Mouse (Mus musculus) gastrocnemius, postnatal 10 days (tissue): Measurements from ENCODE around the gene Zp3. TPM values are rescaled to one million over a fixed set of nuclear protein-coding genes. Genes with fewer than 3 reads are reported as not detected.

Source experiments
- DNase-seq: peaks from one replicate; pipeline ENCODE4 v3.0.0; 2021; ENCODE audit warnings: mixed read lengths
- long read RNA-seq, 2 experiments: library from polyadenylated mRNA; stranded (forward); transcript quantifications; one replicate each; pipeline ENCODE4 v2.0.0; 2021
- total RNA-seq, 2 experiments: library from RNA; stranded (reverse); gene quantifications; 2 replicates each; pipeline ENCODE4 v1.2.3; 2021

The Zp3 gene
- total RNA-seq: not detected
- long read RNA-seq, experiment 1: 0 reads
- long read RNA-seq, experiment 2: 0 reads

GRCm38 (mm10) chr5:135979904-135980303 lies at the start of gene Zp3:
TSS of gene Zp3 (plus strand) at chr5:135980099.
- DNase-seq: no peak

- no peak for DNase-seq
These were observed 48.4 kb upstream of the Zp3 start for GRCm38 (mm10) chr5:135931526-135931925.

DNA sequence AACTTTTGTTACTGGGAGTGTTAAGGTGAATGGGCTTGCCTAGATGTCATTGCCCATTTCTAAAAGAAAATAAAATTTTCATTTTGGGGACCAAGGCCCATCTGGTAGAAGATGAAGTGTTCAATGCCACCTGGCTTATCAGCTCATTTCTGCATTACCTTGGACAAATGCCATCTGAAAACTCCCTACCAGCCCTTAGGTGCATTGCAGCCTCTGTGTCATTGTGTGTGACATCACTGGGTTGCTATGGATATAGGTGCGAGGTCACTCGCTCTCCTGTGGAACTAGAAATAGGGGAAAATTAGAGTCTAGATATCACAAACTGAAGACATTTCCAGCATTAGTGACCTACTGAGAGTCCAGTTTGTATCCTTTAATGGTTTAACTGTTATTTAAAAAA lies 47.5 kb upstream of the Zp3 start:
- DNase-seq: no peak

DNA sequence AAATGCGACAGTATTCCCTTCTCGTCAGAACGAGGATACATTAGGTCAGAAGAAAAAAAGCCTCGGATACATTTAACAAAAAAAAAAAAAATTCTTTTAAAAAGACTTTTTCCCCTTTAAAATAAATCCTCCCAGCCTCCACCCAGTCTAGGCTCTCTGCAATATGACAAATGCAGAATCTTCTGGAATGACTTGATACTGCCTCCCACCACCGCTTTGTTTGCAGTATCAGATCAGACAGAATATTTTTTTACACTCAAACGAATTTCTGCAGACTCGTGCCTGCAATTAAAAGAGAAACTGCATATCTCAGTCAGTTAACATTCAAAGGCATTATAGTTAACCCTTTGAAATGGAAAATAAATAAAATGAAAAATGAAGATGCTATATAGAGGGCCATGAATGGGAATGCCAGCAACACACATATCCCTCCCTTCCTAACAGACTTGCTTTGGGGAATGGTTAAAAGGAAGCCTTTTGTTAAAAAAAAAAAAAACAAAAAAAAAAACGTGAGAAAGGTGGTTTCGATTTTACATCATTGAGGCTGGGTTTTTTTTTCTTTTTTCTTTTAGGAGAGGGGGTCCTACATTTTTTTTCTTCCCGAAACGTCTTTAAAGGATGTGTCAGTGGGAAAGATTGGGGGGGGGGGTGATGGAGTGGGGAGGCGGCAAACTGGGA lies 46.5 kb upstream of the Zp3 start:
- no peak for DNase-seq

GRCm38 (mm10) chr5:135933900-135934441 lies 45.9 kb upstream of the Zp3 start:
- DNase-seq: peak; percentile 63

GRCm38 (mm10) chr5:135934481-135935175 lies 45.3 kb upstream of the Zp3 start, which contains the start of gene Ywhag:
TSS of gene Ywhag (minus strand) at chr5:135934616.
- DNase-seq: peak; percentile 99

GRCm38 (mm10) chr5:135935176-135935523 lies 44.7 kb upstream of the Zp3 start:
- DNase-seq: no peak

DNA sequence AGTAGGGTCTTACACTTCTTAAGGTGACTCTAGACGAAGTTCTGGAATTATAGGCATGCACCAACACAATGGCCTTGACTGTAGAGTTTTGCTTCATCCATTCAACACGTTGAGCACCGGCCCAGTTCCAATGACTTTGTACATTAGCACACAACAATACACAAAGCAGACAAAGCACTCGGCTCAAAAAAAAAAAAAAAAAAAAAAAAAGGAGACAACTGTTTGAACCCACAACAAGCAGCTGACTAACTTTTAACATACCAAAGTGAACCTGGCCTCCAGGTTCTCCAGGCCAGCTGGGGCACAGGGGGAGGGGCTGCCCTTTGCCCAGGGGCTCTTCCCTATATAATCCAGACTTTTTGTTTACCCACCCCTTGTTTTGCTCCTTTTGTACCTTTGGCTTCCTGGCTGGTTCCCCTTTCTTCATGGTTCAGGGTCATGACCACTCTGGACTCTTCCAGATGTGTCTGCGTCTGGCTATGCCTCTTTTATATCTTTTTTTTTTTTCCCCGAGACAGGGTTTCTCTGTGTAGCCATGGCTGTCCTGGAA lies 44.2 kb upstream of the Zp3 start:
- DNase-seq: no peak

DNA sequence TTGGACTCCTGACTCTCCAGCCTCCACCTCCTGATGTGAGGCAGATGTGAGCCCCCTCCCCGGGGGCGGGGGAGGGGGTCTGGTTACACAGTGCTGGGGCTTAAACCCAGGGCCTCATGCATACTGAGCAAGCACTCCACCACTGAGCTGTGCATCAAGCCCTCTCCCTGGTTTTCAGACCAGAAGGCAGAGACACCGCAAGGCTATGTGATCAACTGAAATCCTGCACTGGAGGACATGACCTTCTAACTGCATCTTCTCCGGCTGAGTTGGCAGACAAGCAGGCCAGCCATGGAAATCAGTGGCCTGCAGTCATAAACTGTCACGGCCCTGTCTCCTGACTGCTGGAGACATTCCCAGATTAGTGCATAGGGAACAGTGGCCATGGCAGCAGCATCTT lies 39.3 kb upstream of the Zp3 start:
- no peak for DNase-seq

GRCm38 (mm10) chr5:135942710-135943109 lies 37.2 kb upstream of the Zp3 start:
- DNase-seq: no peak

GRCm38 (mm10) chr5:135945916-135946408 lies 33.9 kb upstream of the Zp3 start:
- DNase-seq: peak; percentile 25

GRCm38 (mm10) chr5:135946621-135947020 lies 33.3 kb upstream of the Zp3 start:
- no peak for DNase-seq

DNA sequence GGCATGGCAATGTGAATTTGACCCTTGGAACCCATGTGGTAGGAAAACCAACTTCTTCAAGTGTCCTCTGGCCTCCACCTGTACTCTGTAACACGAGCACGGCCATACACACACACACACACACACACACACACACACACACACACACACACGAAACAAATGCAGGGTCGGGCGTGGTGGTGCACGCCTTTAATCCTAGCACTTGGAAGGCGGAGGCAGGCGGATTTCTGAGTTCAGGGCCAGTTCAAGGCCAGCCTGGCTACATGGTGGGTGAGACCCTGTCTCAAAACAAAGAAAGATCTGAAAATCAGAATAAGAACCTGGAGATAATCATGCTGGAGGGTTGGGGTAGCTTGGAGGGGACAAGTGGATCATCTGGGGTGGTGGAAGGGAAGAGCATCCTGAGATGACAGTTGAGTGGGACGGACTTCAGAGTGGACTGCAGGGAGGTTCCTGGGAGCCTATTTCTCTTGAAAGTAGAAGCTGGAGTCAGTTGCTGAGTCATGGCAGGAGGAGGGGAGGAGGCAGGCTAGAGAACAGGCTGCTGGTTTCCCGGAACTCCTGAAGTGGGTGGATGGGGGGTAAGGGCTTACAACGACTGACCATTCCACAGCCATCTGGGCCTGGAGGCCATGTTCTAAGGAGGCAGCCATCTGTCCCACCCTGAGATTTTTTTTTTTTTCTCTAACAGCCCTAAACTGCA lies 29.0 kb upstream of the Zp3 start:
- DNase-seq: no peak

GRCm38 (mm10) chr5:135951660-135952059 lies 28.2 kb upstream of the Zp3 start:
- DNase-seq: no peak

DNA sequence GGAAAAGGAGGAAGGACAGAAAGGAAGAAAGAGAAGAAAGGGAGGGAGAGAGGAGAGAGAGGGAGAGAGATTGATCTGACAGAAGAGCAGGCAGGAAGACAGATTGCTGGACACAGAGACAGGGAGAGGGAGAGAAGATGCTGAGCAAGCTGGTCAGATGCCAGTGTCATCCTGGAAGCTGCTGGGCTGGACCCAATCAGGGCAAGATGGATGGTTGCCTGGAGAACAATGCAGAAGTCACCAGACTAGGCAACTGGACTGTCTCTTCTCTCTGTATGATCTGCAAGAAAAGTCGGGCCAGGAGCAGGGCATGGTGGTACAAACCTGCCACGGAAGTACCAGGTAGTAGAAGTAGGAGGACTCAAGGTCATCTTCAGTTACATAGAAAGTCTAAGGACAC lies 27.1 kb upstream of the Zp3 start:
- no peak for DNase-seq

DNA sequence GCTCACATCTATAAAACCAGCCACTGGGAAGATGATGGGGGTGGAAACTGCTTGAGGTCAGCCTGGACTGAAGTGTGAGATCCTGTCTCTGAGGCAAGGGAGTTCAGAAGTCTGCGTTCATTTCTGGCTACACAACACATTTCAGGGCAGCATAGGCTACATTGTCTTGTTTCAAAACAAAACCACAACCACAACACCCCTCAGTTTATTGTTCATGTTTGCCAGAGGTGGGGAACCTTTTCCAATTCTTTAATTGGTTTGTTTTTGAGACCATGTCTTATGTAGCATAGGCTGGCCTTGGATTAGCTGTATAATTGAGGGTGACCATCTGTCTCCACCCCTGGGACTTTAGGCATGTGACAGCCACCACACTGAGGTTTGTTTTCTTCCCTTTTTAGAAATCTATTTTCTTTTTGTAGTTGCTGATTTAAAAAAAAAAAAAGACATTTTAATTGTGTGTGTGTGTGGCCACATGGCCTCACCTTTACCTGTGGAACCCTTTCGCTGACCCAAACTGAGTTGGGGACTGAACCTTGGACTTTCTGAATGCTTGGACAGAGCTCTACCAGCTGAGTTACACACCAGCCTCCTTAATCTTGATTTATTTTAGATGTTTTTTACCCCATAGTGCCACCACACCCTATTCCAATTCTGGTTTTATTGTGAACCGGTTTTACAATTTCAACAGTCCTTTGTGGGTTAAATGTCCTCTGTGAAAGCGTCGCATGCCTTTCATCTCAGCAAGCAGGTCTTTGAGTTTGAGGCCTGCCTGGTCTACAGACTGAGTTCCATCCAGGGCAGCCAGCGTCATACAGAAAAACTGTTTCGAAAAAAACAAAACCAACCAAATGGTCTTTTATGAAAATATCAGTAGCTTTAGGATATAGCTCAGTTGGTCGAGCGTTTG lies 23.3 kb upstream of the Zp3 start:
- no peak for DNase-seq

DNA sequence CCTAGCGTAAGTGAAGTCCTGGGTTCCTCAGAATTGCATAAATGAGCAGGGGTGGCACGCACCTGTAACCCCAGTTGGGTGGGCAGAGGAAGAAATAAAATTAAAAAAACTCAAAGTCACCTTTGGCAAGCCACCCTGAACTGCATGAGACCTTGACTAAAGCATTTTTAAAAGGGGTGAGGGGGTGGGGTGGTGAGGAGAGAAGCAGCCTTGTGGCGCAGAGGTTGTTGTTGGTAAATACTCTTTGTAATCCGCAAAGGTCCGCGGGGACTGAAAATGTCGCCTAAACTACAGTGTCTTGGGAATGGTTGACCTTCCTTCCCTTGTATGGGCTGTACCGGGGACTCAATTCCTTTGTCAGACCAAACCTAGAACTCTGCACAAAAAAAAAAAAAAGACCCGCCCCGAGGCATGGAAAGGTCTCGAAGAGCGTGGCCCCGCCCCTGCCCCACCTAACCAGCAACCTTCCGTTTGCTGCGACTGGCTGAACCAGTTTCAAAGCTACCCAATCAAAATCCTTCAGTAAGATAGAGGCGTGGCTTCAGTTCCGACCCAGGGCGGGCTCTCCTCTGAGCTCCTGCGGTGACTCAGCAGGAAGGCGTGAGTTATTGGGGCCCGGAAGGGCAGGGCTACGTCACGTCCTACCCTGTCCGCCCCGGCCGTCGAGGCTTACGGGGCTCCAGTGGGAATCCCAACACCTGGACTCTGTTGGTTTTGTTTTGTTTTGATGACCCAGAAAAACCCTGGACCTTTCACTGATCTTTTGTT lies 22.5 kb upstream of the Zp3 start:
- peak; percentile 85 for DNase-seq

DNA sequence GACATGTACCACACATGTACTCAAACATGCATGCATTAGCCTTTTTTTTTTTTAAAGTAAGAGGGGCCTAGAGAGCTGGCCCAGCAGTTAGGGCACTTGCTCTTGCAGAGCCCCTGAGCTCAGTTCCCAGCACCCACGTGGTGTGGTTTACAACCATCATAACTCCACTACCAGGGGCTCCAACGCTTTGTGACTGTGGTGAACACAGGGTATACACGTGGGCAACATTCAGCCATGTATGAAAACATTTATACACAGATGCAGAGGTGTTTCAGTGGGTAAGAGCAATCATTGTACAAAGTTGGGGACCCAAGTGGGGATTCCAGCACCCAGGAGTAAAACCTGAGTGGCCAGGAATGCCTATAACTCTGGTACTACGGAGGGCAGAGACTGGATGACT lies 21.5 kb upstream of the Zp3 start:
- no peak for DNase-seq

DNA sequence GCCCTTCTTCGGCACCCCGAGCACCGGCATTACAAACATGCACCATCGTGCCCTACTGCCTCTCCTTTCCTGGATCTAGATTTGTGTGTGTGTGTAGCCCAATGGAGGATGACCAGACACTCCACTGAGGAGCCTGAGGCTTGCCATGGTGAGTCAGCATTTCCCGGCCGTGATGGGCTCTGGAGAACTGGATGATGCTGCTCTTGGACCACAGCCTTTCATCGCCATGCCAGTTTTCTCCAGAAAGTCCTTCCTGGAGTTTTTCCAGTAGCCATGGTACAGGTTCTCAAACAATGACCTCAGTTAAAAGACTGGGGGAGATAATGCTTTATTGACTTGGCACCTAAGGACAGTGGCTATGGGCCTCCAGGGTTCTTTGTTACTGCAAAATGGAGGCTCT lies 20.0 kb upstream of the Zp3 start:
- DNase-seq: no peak

DNA sequence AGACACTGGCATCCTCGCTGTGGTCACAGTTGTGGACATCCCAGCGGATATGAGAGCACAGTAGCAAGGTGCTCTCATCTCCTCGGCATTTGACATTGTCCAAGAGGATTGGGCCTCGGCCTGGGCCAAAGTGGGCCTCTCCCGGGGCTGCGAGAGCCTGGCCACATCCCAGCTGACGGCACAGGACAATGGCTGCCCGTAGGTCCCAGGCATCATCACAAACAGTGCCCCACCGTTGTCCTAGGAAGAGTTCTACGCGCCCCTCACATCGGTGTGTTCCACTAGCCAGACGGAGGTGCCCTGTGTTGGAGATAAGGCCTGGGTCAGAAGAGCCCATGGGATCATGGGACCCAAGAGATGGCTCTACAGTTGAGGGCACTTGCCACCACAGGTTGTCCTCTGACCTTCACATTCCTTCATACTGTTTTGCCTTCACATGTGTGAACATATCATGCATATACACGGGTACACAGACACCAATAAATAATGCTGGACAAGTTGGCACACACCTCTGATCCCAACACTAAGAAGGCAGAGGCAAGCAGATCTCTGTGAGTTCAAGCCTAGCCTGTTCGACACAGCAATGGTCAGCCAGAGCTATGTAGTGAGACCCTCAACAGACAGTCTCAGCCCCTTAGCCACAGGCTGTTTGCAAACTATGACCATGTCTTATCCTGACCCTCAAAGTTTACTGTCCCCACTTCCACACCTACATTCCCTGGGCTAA lies 18.8 kb upstream of the Zp3 start:
- no peak for DNase-seq
